Mouse (Mus musculus): ENCODE measurements around the gene Gm49405.

- TF ChIP-seq CTCF (IDR thresholded peaks at IDR 0.05; ENCODE audit: borderline replicate concordance, extremely low read depth, insufficient read depth, insufficient read length) (no peak), POLR2A (IDR thresholded peaks at IDR 0.05; ENCODE audit: borderline replicate concordance, extremely low read depth, insufficient read depth, insufficient read length, poor library complexity, severe bottlenecking) (no peak)
Measured at GRCm38 (mm10) chr19:3975866-3976265, 24.6 kb upstream of the Gm49405 start.
